Mouse (Mus musculus): Measurements from ENCODE around the gene H1fnt. TPM values are rescaled to one million over a fixed set of nuclear protein-coding genes. Genes with fewer than 3 reads are reported as not detected.

The H1fnt gene
- polyA plus RNA-seq, 1 experiment from 2014 or later: not detected

GRCm38 (mm10) chr15:98220877-98221276 is 36.2 kb downstream of the H1fnt start, which contains the start of the genes Gm44579 and Olfr287:
Gm44579 (minus strand) TSS chr15:98220977.
Olfr287 (minus strand) TSS chr15:98221056.
- Histone ChIP-seq H3K27ac (no peak within 1 kb of the TSS), H3K4me3 (replicated peaks) (no peak within 1 kb of the TSS), H3K9ac (no peak within 1 kb of the TSS), H3K4me1 (no peaks in the 10 kb centered on the region), H3K4me2 (no peak within 1 kb of the TSS), H3K27me3 (no peaks in the 10 kb centered on the region), H3K9me3 (no peaks in the 10 kb centered on the region), H3K36me3 (replicated peaks) (no peaks in the 10 kb centered on the region)
- ATAC-seq (ENCODE audit: low FRiP score): no peak
- WGBS: 75% methylated on average over 4 of the region's 4 CpGs

GRCm38 (mm10) chr15:98214130-98214529 is 43.0 kb downstream of the H1fnt start:
- H3K4me2 ChIP-seq: no peak overlapping the region
- no peak overlapping the region for H3K9ac ChIP-seq
- 74% methylated on average over 5 of the region's 5 CpGs for WGBS

GRCm38 (mm10) chr15:98213336-98213870 is 43.7 kb downstream of the H1fnt start:
- Histone ChIP-seq H3K27ac (no peak overlapping the region), H3K36me3 (replicated peaks) (no peaks in the 10 kb centered on the region), H3K27me3 (no peaks in the 10 kb centered on the region), H3K4me1 (no peaks in the 10 kb centered on the region), H3K4me3 (replicated peaks) (no peak overlapping the region), H3K4me2 (no peak overlapping the region), H3K9me3 (no peaks in the 10 kb centered on the region), H3K9ac (no peak overlapping the region)
- no peak for ATAC-seq (ENCODE audit: low FRiP score)
- 82% methylated on average over 5 of the region's 5 CpGs for WGBS

More at GRCm38 (mm10) chr15:98214130-98214529, 43.0 kb downstream of the H1fnt start:
- no peaks in the 10 kb centered on the region for H3K9me3 ChIP-seq
- H3K36me3 ChIP-seq (replicated peaks): no peaks in the 10 kb centered on the region
- H3K4me3 ChIP-seq (replicated peaks): no peak overlapping the region
- no peaks in the 10 kb centered on the region for H3K4me1 ChIP-seq
- no peaks in the 10 kb centered on the region for H3K27me3 ChIP-seq
- ATAC-seq (ENCODE audit: low FRiP score): no peak
- H3K27ac ChIP-seq: no peak overlapping the region

GRCm38 (mm10) chr15:98209676-98210075 is 47.4 kb downstream of the H1fnt start:
- H3K4me3 ChIP-seq (replicated peaks): no peak overlapping the region
- H3K9me3 ChIP-seq: no peaks in the 10 kb centered on the region
- H3K4me2 ChIP-seq: no peak overlapping the region
- no peak for ATAC-seq (ENCODE audit: low FRiP score)
- H3K9ac ChIP-seq: no peak overlapping the region
- no peaks in the 10 kb centered on the region for H3K4me1 ChIP-seq
- H3K36me3 ChIP-seq (replicated peaks): no peaks in the 10 kb centered on the region
- H3K27me3 ChIP-seq: no peaks in the 10 kb centered on the region
- 83% methylated on average over 7 of the region's 7 CpGs for WGBS
- no peak overlapping the region for H3K27ac ChIP-seq

Other genes with a start within 250 kb of the H1fnt start
- gene Pfkm, start 164.7 kb downstream of the H1fnt start, polyA plus RNA-seq (2016; fragmentation: Nextera tagmentation; extraction: Ambion mirVana): 52.5 and 56.6 TPM in 2 replicates
- 39.6 and 44.3 TPM in 2 replicates for gene Senp1, start 163.5 kb downstream of the H1fnt start, polyA plus RNA-seq (2016; fragmentation: Nextera tagmentation; extraction: Ambion mirVana)
- 38.4 and 44.8 TPM in 2 replicates for gene Asb8, start 91.7 kb downstream of the H1fnt start, polyA plus RNA-seq (2016; fragmentation: Nextera tagmentation; extraction: Ambion mirVana)
- gene Ccdc184, start 90.1 kb downstream of the H1fnt start, polyA plus RNA-seq (2016; fragmentation: Nextera tagmentation; extraction: Ambion mirVana): 15.9 and 19.6 TPM in 2 replicates
- gene Olfr288, start 61.8 kb downstream of the H1fnt start, polyA plus RNA-seq (2016; fragmentation: Nextera tagmentation; extraction: Ambion mirVana): not detected in 2 replicates
- not detected in 2 replicates for gene Gm44579, start 36.3 kb downstream of the H1fnt start, polyA plus RNA-seq (2016; fragmentation: Nextera tagmentation; extraction: Ambion mirVana)
- gene Olfr287, start 36.2 kb downstream of the H1fnt start, polyA plus RNA-seq (2016; fragmentation: Nextera tagmentation; extraction: Ambion mirVana): not detected in 2 replicates
- gene Olfr286, start 22.8 kb downstream of the H1fnt start, polyA plus RNA-seq (2016; fragmentation: Nextera tagmentation; extraction: Ambion mirVana): not detected in 2 replicates
- 2.4 and 2.8 TPM in 2 replicates for gene Zfp641, start 38.9 kb upstream of the H1fnt start, polyA plus RNA-seq (2016; fragmentation: Nextera tagmentation; extraction: Ambion mirVana)
- not detected in 2 replicates for gene Olfr285, start 60.1 kb upstream of the H1fnt start, polyA plus RNA-seq (2016; fragmentation: Nextera tagmentation; extraction: Ambion mirVana)
- not detected in 2 replicates for gene Olfr284, start 83.7 kb upstream of the H1fnt start, polyA plus RNA-seq (2016; fragmentation: Nextera tagmentation; extraction: Ambion mirVana)
- 0.08 TPM in 1 of 2 replicates, not detected in the other for gene Olfr283, start 123.7 kb upstream of the H1fnt start, polyA plus RNA-seq (2016; fragmentation: Nextera tagmentation; extraction: Ambion mirVana)
- not detected in 2 replicates for gene Olfr282, start 173.9 kb upstream of the H1fnt start, polyA plus RNA-seq (2016; fragmentation: Nextera tagmentation; extraction: Ambion mirVana)
- 0.05 TPM in 1 of 2 replicates, not detected in the other for gene Olfr281, start 195.3 kb upstream of the H1fnt start, polyA plus RNA-seq (2016; fragmentation: Nextera tagmentation; extraction: Ambion mirVana)
- gene OR5BS1P, start 212.6 kb upstream of the H1fnt start, polyA plus RNA-seq (2016; fragmentation: Nextera tagmentation; extraction: Ambion mirVana): not detected in 2 replicates
- gene Lalba, start 225.4 kb upstream of the H1fnt start, polyA plus RNA-seq (2016; fragmentation: Nextera tagmentation; extraction: Ambion mirVana): not detected in 2 replicates
- not detected in 2 replicates for gene Olfr279, start 235.1 kb upstream of the H1fnt start, polyA plus RNA-seq (2016; fragmentation: Nextera tagmentation; extraction: Ambion mirVana)

Data from forebrain, embryonic 12.5 days (tissue).